Comparison of ENCODE assay signal across 11 mouse cellular contexts in genomic region chr2:135029288-135029687, GRCm38 (mm10).
DNase-seq lines count a peak whose midpoint lies in the region; ATAC-seq and TF ChIP-seq lines count a peak whose summit lies in the region.
"Had no signal": no experiment of that assay in that cellular context is flagged by ENCODE, and none has a peak within 500 bp of the region (broad histone marks: within the 10 kb centered on the region; RNA-seq: fewer than 3 reads in every experiment).

No protein-coding gene starts in this region.

- no peak for TF ChIP-seq CTCF in olfactory bulb, adult 2 months (IDR thresholded peaks at IDR 0.05; ENCODE audit: insufficient read depth, low read depth, low read length)

- no peaks in the 10 kb centered on the region for H3K27me3 ChIP-seq in hindbrain, embryonic 11.5 days (ENCODE audit: control insufficient read depth, insufficient read depth, low read length)
- no peaks in the 10 kb centered on the region for H3K27me3 ChIP-seq in hindbrain, embryonic 10.5 days (ENCODE audit: insufficient read depth, poor library complexity, severe bottlenecking)
- no peaks in the 10 kb centered on the region for H3K27me3 ChIP-seq in forebrain, embryonic 11.5 days (ENCODE audit: control insufficient read depth, insufficient read depth, low read length)
- no peaks in the 10 kb centered on the region for H3K27me3 ChIP-seq in intestine, embryonic 16.5 days (replicated peaks; ENCODE audit: control insufficient read depth, insufficient read depth, low read length)

- no peaks in the 10 kb centered on the region for H3K9me3 ChIP-seq in hindbrain, embryonic 11.5 days (ENCODE audit: control insufficient read depth, low read length)
- H3K9me3 ChIP-seq in hindbrain, embryonic 10.5 days: no peaks in the 10 kb centered on the region
- H3K9me3 ChIP-seq in forebrain, embryonic 11.5 days (ENCODE audit: control insufficient read depth, low read length): no peaks in the 10 kb centered on the region
- H3K9me3 ChIP-seq in intestine, embryonic 16.5 days (ENCODE audit: control insufficient read depth, low read length): no peaks in the 10 kb centered on the region

- WGBS in hindbrain, embryonic 11.5 days: 37% methylated on average over 5 of the region's 5 CpGs
- 42% methylated on average over 5 of the region's 5 CpGs for WGBS in hindbrain, embryonic 10.5 days
- WGBS in forebrain, embryonic 11.5 days: 22% methylated on average over 5 of the region's 5 CpGs
- WGBS in intestine, embryonic 16.5 days: 25% methylated on average over 5 of the region's 5 CpGs
- WGBS in olfactory bulb, adult 2 months: 28% methylated on average over 5 of the region's 5 CpGs

- no peak overlapping the region for H3K9ac ChIP-seq in hindbrain, embryonic 11.5 days (ENCODE audit: low read depth, low read length)
- H3K9ac ChIP-seq in forebrain, embryonic 11.5 days (ENCODE audit: low read length): no peak overlapping the region
- H3K9ac ChIP-seq in intestine, embryonic 16.5 days (ENCODE audit: low read depth, low read length): no peak overlapping the region

- H3K36me3 ChIP-seq in hindbrain, embryonic 11.5 days (ENCODE audit: control insufficient read depth, insufficient read depth, low read length): no peaks in the 10 kb centered on the region
- no peaks in the 10 kb centered on the region for H3K36me3 ChIP-seq in hindbrain, embryonic 10.5 days
- no peaks in the 10 kb centered on the region for H3K36me3 ChIP-seq in forebrain, embryonic 11.5 days (ENCODE audit: control insufficient read depth, insufficient read depth, low read length)
- H3K36me3 ChIP-seq in intestine, embryonic 16.5 days (ENCODE audit: control insufficient read depth, insufficient read depth, low read length): no peaks in the 10 kb centered on the region

- ATAC-seq in hindbrain, embryonic 11.5 days (ENCODE audit: low FRiP score): peak; percentile 42; the same call in 1 of the 2 replicates
- ATAC-seq in forebrain, embryonic 11.5 days (replicated peaks; ENCODE audit: low FRiP score): peak; percentile 74
- ATAC-seq in intestine, embryonic 16.5 days: peak; percentile 94

- peak; percentile 18 for DNase-seq in hindbrain, embryonic 11.5 days (ENCODE audit: low spot score)
- DNase-seq in hindbrain, embryonic 10.5 days (ENCODE audit: low spot score): no peak
- DNase-seq in forebrain, embryonic 11.5 days (ENCODE audit: low spot score): no peak
- DNase-seq in left cerebral cortex, adult 11 months (ENCODE audit: low spot score): no peak
- DNase-seq in gastrocnemius, postnatal 4 days (ENCODE audit: low spot score in 2 of 2): no peak
- DNase-seq in urinary bladder, postnatal 14 days (ENCODE audit: low spot score): no peak
- DNase-seq: adrenal gland, postnatal 10 days; lung, adult 18-20 months; spleen, adult 18-20 months had no signal

- H3K27ac ChIP-seq in hindbrain, embryonic 11.5 days (ENCODE audit: low read depth, low read length): no peak overlapping the region
- no peak overlapping the region for H3K27ac ChIP-seq in hindbrain, embryonic 10.5 days
- no peak overlapping the region for H3K27ac ChIP-seq in forebrain, embryonic 11.5 days (ENCODE audit: low read depth, low read length)
- no peak overlapping the region for H3K27ac ChIP-seq in intestine, embryonic 16.5 days (ENCODE audit: low read length)
- H3K27ac ChIP-seq in olfactory bulb, adult 2 months (ENCODE audit: insufficient read depth, low read depth, low read length): peak overlapping the region; percentile 39; the same call in 1 of the 2 replicates

- TF ChIP-seq POLR2A in olfactory bulb, adult 2 months (IDR thresholded peaks at IDR 0.05; ENCODE audit: insufficient read depth, low read depth, low read length): no peak

- H3K4me2 ChIP-seq in hindbrain, embryonic 11.5 days (replicated peaks; ENCODE audit: low read depth, low read length): no peak overlapping the region
- H3K4me2 ChIP-seq in forebrain, embryonic 11.5 days (ENCODE audit: low read depth, low read length, severe bottlenecking): peak overlapping the region; percentile 2
- H3K4me2 ChIP-seq in intestine, embryonic 16.5 days (ENCODE audit: low read depth, low read length): no peak overlapping the region

- no peak overlapping the region for H3K4me3 ChIP-seq in hindbrain, embryonic 11.5 days (ENCODE audit: low read depth, low read length)
- no peak overlapping the region for H3K4me3 ChIP-seq in hindbrain, embryonic 10.5 days
- H3K4me3 ChIP-seq in forebrain, embryonic 11.5 days (ENCODE audit: low read depth, low read length): no peak overlapping the region
- no peak overlapping the region for H3K4me3 ChIP-seq in intestine, embryonic 16.5 days (ENCODE audit: low read length)
- H3K4me3 ChIP-seq in olfactory bulb, adult 2 months (ENCODE audit: insufficient read depth, low read depth, low read length): no peak overlapping the region

- no peaks in the 10 kb centered on the region for H3K4me1 ChIP-seq in hindbrain, embryonic 11.5 days (replicated peaks; ENCODE audit: control insufficient read depth, insufficient read depth, low read length)
- H3K4me1 ChIP-seq in hindbrain, embryonic 10.5 days (replicated peaks): peaks cover 12% of the 10 kb centered on the region
- H3K4me1 ChIP-seq in forebrain, embryonic 11.5 days (replicated peaks; ENCODE audit: control insufficient read depth, insufficient read depth, low read length): no peaks in the 10 kb centered on the region
- peaks cover 12% of the 10 kb centered on the region; the same call in 1 of the 2 replicates for H3K4me1 ChIP-seq in intestine, embryonic 16.5 days (ENCODE audit: control insufficient read depth, insufficient read depth, low read length)
- peaks cover 5% of the 10 kb centered on the region; the same call in 1 of the 2 replicates for H3K4me1 ChIP-seq in olfactory bulb, adult 2 months (ENCODE audit: control insufficient read depth, insufficient read depth, low read length)

Comparison
In these comparisons a context has a peak if more than half of its experiments do, and no peak if none do; other contexts are left out.
1. ATAC-seq: peak in every context shown above with its lines; median percentile 94 in intestine, embryonic 16.5 days; 74 in forebrain, embryonic 11.5 days; 42 in hindbrain, embryonic 11.5 days.